Mouse (Mus musculus) ES-E14 (cell line): ENCODE data around the gene Ptprs. TPM values are rescaled to one million over a fixed set of nuclear protein-coding genes. Genes with fewer than 3 reads are reported as not detected.

Source experiments
- DNase-seq: peaks from one replicate; pipeline ENCODE4 v3.0.0-alpha.2; 2013; ENCODE audit warnings: low read depth, low spot score
- H3K27ac ChIP-seq: 2 replicates; pipeline ENCODE4 v1.5.1; 2012; ENCODE audit warnings: low read depth, mild to moderate bottlenecking, low read length, moderate library complexity, mixed read lengths; ENCODE audit not compliant: poor library complexity, insufficient read depth, severe bottlenecking
- H3K36me3 ChIP-seq: 2 replicates; pipeline ENCODE4 v1.6.1; 2012; ENCODE audit warnings: mild to moderate bottlenecking, low read length, moderate library complexity, mixed read lengths; ENCODE audit not compliant: control insufficient read depth, poor library complexity, insufficient read depth, severe bottlenecking
- H3K4me1 ChIP-seq, 2 experiments: fragments of 150-350 bp in 1 of 2; sonication (generic) in 1 of 2; 2 replicates each; pipeline ENCODE4 v1.6.1; 2012; ENCODE audit warnings: low read length in 2 of 2, mild to moderate bottlenecking in 1 of 2, mixed read lengths in 1 of 2; ENCODE audit not compliant: control insufficient read depth in 2 of 2, insufficient read depth in 2 of 2, poor library complexity in 1 of 2
- H3K4me3 ChIP-seq, 2 experiments: fragments of 150-350 bp in 1 of 2; sonication (generic) in 1 of 2; 2 replicates each; pipeline ENCODE4 v1.5.1; 2012; ENCODE audit warnings: low read length in 2 of 2, low read depth in 1 of 2, mild to moderate bottlenecking in 1 of 2, mixed read lengths in 1 of 2; ENCODE audit not compliant: insufficient read depth in 1 of 2, poor library complexity in 1 of 2, severe bottlenecking in 1 of 2
- H3K9ac ChIP-seq: 2 replicates; pipeline ENCODE4 v1.6.1; 2012; ENCODE audit warnings: low read depth, mild to moderate bottlenecking, low read length, mixed read lengths; ENCODE audit not compliant: poor library complexity, insufficient read depth, severe bottlenecking
- H3K9me3 ChIP-seq: fragments of 150-350 bp; sonication (generic); 2 replicates; pipeline ENCODE4 v1.6.1; 2012; ENCODE audit warnings: low read depth, mild to moderate bottlenecking, low read length; ENCODE audit not compliant: control insufficient read depth, insufficient read depth
- CHD2 ChIP-seq: IDR thresholded peaks from 2 replicates; pipeline ENCODE4 v1.6.1; 2014; ENCODE audit warnings: mild to moderate bottlenecking, low read depth, low read length, inconsistent platforms
- HCFC1 ChIP-seq: IDR thresholded peaks from 2 replicates; pipeline ENCODE4 v1.6.1; 2012; ENCODE audit warnings: low read length, inconsistent platforms, borderline replicate concordance; ENCODE audit not compliant: insufficient read depth
- MAFK ChIP-seq: IDR thresholded peaks from 2 replicates; pipeline ENCODE4 v1.6.1; 2014; ENCODE audit warnings: mild to moderate bottlenecking, low read depth, low read length, inconsistent platforms; ENCODE audit not compliant: insufficient read depth
- ZC3H11A ChIP-seq: IDR thresholded peaks from 2 replicates; pipeline ENCODE4 v1.6.1; 2012; ENCODE audit warnings: low read depth, mild to moderate bottlenecking, inconsistent platforms, low read length, borderline replicate concordance
- ZNF384 ChIP-seq: IDR thresholded peaks from 2 replicates; pipeline ENCODE4 v1.6.1; 2012; ENCODE audit warnings: low read depth, low read length, inconsistent platforms
- in situ Hi-C, 2 experiments: fragments of 600-800 bp; cut with MboI; formaldehyde crosslinking; loops; one replicate each; pipeline ENCODE4 v1.15.1; 2025; ENCODE audit warnings: low sequenced_read_pairs in 2 of 2, inconsistent platforms in 1 of 2; ENCODE audit not compliant: unreplicated experiment in 2 of 2
- total RNA-seq: library from RNA; depleted of rRNA; stranded (reverse); fragments of 300-350 nt; gene quantifications from 2 replicates; pipeline ENCODE4 v1.2.3, GENCODE M21; 2012

The Ptprs gene
- total RNA-seq, 1 experiment = 128 TPM

- no peak for DNase-seq
- peaks cover 0 to 3% of the 10 kb centered on the region in 2 experiments; a peak in 2 of 4 replicates for H3K4me1 ChIP-seq
- no peak overlapping the region for H3K4me3 ChIP-seq
- H3K9ac ChIP-seq = no peak overlapping the region
- H3K36me3 ChIP-seq = peaks cover 19% of the 10 kb centered on the region; the same call in 1 of the 2 replicates
- TF ChIP-seq ZNF384 (no peak), MAFK (no peak), CHD2 (no peak), HCFC1 (no peak), ZC3H11A (no peak)
- H3K9me3 ChIP-seq = no peaks in the 10 kb centered on the region
- in situ Hi-C loops = no loop called here
- no peak overlapping the region for H3K27ac ChIP-seq
Observed at GRCm38 (mm10) chr17:56457442-56457841, 18.8 kb downstream of the Ptprs start.

- H3K4me1 ChIP-seq = peaks cover 0 to 3% of the 10 kb centered on the region in 2 experiments; a peak in 2 of 4 replicates
Observed at GRCm38 (mm10) chr17:56456353-56456752, 19.9 kb downstream of the Ptprs start.

GRCm38 (mm10) chr17:56453689-56454088 lies 22.6 kb downstream of the Ptprs start:
- TF ChIP-seq CHD2 (no peak), ZC3H11A (no peak), ZNF384 (no peak), HCFC1 (no peak), MAFK (no peak)
- in situ Hi-C loops = no loop called here
- Histone ChIP-seq H3K9ac (no peak overlapping the region), H3K9me3 (no peaks in the 10 kb centered on the region), H3K36me3 (peaks cover 40% of the 10 kb centered on the region; the same call in 1 of the 2 replicates), H3K27ac (no peak overlapping the region), H3K4me3 (no peak overlapping the region), H3K4me1 (no peaks in the 10 kb centered on the region)
- no peak for DNase-seq

More at GRCm38 (mm10) chr17:56456353-56456752, 19.9 kb downstream of the Ptprs start:
- no peak for DNase-seq
- TF ChIP-seq HCFC1 = no peak
- TF ChIP-seq ZC3H11A = no peak
- TF ChIP-seq ZNF384 = no peak
- no peak for TF ChIP-seq MAFK
- no peak for TF ChIP-seq CHD2
- no peak overlapping the region for H3K9ac ChIP-seq
- H3K9me3 ChIP-seq = no peaks in the 10 kb centered on the region
- peaks cover 26% of the 10 kb centered on the region; the same call in 1 of the 2 replicates for H3K36me3 ChIP-seq
- no peak overlapping the region for H3K27ac ChIP-seq
- in situ Hi-C loops = no loop called here
- H3K4me3 ChIP-seq = no peak overlapping the region

GRCm38 (mm10) chr17:56453251-56453650 lies 23.0 kb downstream of the Ptprs start:
- H3K27ac ChIP-seq = no peak overlapping the region
- no peak for DNase-seq
- in situ Hi-C loops = no loop called here
- TF ChIP-seq MAFK (no peak), HCFC1 (no peak), CHD2 (no peak), ZC3H11A (no peak), ZNF384 (no peak)
- H3K9me3 ChIP-seq = no peaks in the 10 kb centered on the region
- H3K4me3 ChIP-seq = no peak overlapping the region
- no peaks in the 10 kb centered on the region for H3K4me1 ChIP-seq
- peaks cover 42% of the 10 kb centered on the region; the same call in 1 of the 2 replicates for H3K36me3 ChIP-seq
- H3K9ac ChIP-seq = no peak overlapping the region
